In genomic region chr15:98849165-98849564, GRCm38 (mm10) we compare ENCODE assay signal across 30 mouse cellular contexts. TPM values are rescaled to one million over a fixed set of nuclear protein-coding genes. Genes with fewer than 3 reads are reported as not detected.
DNase-seq lines count a peak whose midpoint lies in the region; ATAC-seq and TF ChIP-seq lines count a peak whose summit lies in the region.
"Had no signal": no experiment of that assay in that cellular context is flagged by ENCODE, and none has a peak within 500 bp of the region (broad histone marks: within the 10 kb centered on the region; RNA-seq: fewer than 3 reads in every experiment).

No protein-coding gene starts in this region.

- H3K4me1 ChIP-seq in testis, adult 2 months (ENCODE audit: control insufficient read depth, insufficient read depth, low read length), result no peaks in the 10 kb centered on the region
- no peaks in the 10 kb centered on the region for H3K4me1 ChIP-seq in limb, embryonic 12.5 days (replicated peaks)
- H3K4me1 ChIP-seq: embryonic facial prominence, embryonic 10.5 days; embryonic facial prominence, embryonic 13.5 days; forebrain, embryonic 12.5 days; forebrain, embryonic 15.5 days; heart, embryonic 15.5 days; hindbrain, embryonic 12.5 days had no signal

- no peak for TF ChIP-seq POLR2A in testis, adult 2 months (IDR thresholded peaks at IDR 0.05; ENCODE audit: control insufficient read depth, low read depth, low read length)

- peak; percentile 91 for DNase-seq in heart, adult 11 months
- DNase-seq in heart, postnatal 4 days, result no peak
- no peak for DNase-seq in testis, postnatal 14 days (ENCODE audit: low spot score)
- no peak for DNase-seq in embryo, embryonic 10.5 days (ENCODE audit: low spot score)
- DNase-seq: adrenal gland, adult 8-10 months; adrenal gland, postnatal 25 days; cerebellum, adult 8-10 months; cerebellum, postnatal 25 days; embryo, embryonic 11 days; gastrocnemius, postnatal 25 days; heart, postnatal 10 days; kidney, adult 18-20 months had no signal

- H3K36me3 ChIP-seq in testis, adult 2 months (ENCODE audit: control insufficient read depth, insufficient read depth, low read length), result peaks cover 4% of the 10 kb centered on the region
- H3K36me3 ChIP-seq in limb, embryonic 12.5 days, result peaks cover 100% of the 10 kb centered on the region

- no peak for TF ChIP-seq CTCF in testis, adult 2 months (IDR thresholded peaks at IDR 0.05; ENCODE audit: control insufficient read depth, insufficient read depth, insufficient replicate concordance, low read depth, low read length)

- no peak overlapping the region for H3K27ac ChIP-seq in testis, adult 2 months (ENCODE audit: control insufficient read depth, insufficient read depth, low read depth, low read length)
- H3K27ac ChIP-seq in limb, embryonic 12.5 days, result no peak overlapping the region
- H3K27ac ChIP-seq: embryonic facial prominence, embryonic 10.5 days; embryonic facial prominence, embryonic 13.5 days; forebrain, embryonic 12.5 days; forebrain, embryonic 15.5 days; heart, embryonic 15.5 days; hindbrain, embryonic 12.5 days had no signal

- ATAC-seq in limb, embryonic 12.5 days (ENCODE audit: insufficient number of reproducible peaks, insufficient read depth, low FRiP score, low TSS enrichment, low read depth), result no peak
- ATAC-seq: activated CD4-positive, CD25-positive, alpha-beta regulatory T cell, adult 4 months; CD4-positive, CD25-positive, alpha-beta regulatory T cell, adult 4 months; forebrain, embryonic 15.5 days; hindbrain, embryonic 16.5 days; inflammation-experienced regulatory T-cells, adult 6 months; intestine, embryonic 16.5 days had no signal

- peak overlapping the region; percentile 37; the same call in 1 of the 2 replicates for H3K4me3 ChIP-seq in testis, adult 2 months (ENCODE audit: control insufficient read depth, low read depth, low read length)
- H3K4me3 ChIP-seq in limb, embryonic 12.5 days (replicated peaks), result 0 out of 2 replicates have a peak overlapping the region, but pooled peaks have one; percentile 6
- H3K4me3 ChIP-seq: embryonic facial prominence, embryonic 10.5 days; embryonic facial prominence, embryonic 13.5 days; erythroblast, embryonic 14.5 days; forebrain, embryonic 12.5 days; forebrain, embryonic 15.5 days; heart, embryonic 15.5 days; hindbrain, embryonic 12.5 days had no signal

- H3K27me3 ChIP-seq in testis, adult 2 months (ENCODE audit: control insufficient read depth, insufficient read depth, low read length), result no peaks in the 10 kb centered on the region
- no peaks in the 10 kb centered on the region for H3K27me3 ChIP-seq in limb, embryonic 12.5 days
- H3K27me3 ChIP-seq: embryonic facial prominence, embryonic 13.5 days; forebrain, embryonic 12.5 days; forebrain, embryonic 15.5 days; heart, embryonic 15.5 days; hindbrain, embryonic 12.5 days had no signal

- no peak overlapping the region for H3K4me2 ChIP-seq in limb, embryonic 12.5 days
- H3K4me2 ChIP-seq: embryonic facial prominence, embryonic 13.5 days; forebrain, embryonic 12.5 days; forebrain, embryonic 15.5 days; heart, embryonic 11.5 days; heart, embryonic 15.5 days; hindbrain, embryonic 12.5 days had no signal

- no peak overlapping the region for H3K9ac ChIP-seq in limb, embryonic 12.5 days (replicated peaks)
- H3K9ac ChIP-seq: embryonic facial prominence, embryonic 13.5 days; forebrain, embryonic 12.5 days; forebrain, embryonic 15.5 days; heart, embryonic 15.5 days; hindbrain, embryonic 12.5 days had no signal

- 96% methylated on average over 11 of the region's 11 CpGs for WGBS in limb, embryonic 12.5 days

- no peaks in the 10 kb centered on the region for H3K9me3 ChIP-seq in limb, embryonic 12.5 days
- H3K9me3 ChIP-seq: embryonic facial prominence, embryonic 10.5 days; embryonic facial prominence, embryonic 13.5 days; forebrain, embryonic 12.5 days; forebrain, embryonic 15.5 days; heart, embryonic 15.5 days; hindbrain, embryonic 12.5 days had no signal

RNA-seq across cellular contexts. Expression of gene Prkag1, which starts 17.8 kb away (rescaled TPM):
- 10 to 100 TPM; 88.9 to 89.3 TPM for total RNA-seq in heart, postnatal 4 days (2021)
- polyA plus RNA-seq in testis, adult 2 months (2012; rRNA removed), result 18.4 and 19.5 TPM in 2 replicates
- 81.4 and 88.4 TPM in 2 replicates for polyA plus RNA-seq in limb, embryonic 12.5 days (2016; fragmentation: Nextera tagmentation; extraction: Ambion mirVana)

RNA-seq across cellular contexts. Expression of gene Kmt2d, which starts 21.8 kb away (rescaled TPM):
- 10 to 100 TPM; 65.6 to 67.2 TPM for total RNA-seq in heart, postnatal 4 days (2021)
- polyA plus RNA-seq in testis, adult 2 months (2012; rRNA removed), result 17.0 and 17.4 TPM in 2 replicates
- 13.0 and 14.4 TPM in 2 replicates for polyA plus RNA-seq in limb, embryonic 12.5 days (2016; fragmentation: Nextera tagmentation; extraction: Ambion mirVana)

RNA-seq across cellular contexts. Expression of gene Ddn, which starts 39.9 kb away (rescaled TPM):
- total RNA-seq in heart, postnatal 4 days (2021), result 1 to 10 TPM in 1 of 2 experiments, under 1 TPM in 1; 0.93 to 1.2 TPM
- 0.02 TPM in 1 of 2 replicates, not detected in the other for polyA plus RNA-seq in testis, adult 2 months (2012; rRNA removed)
- 0.23 TPM in 1 of 2 replicates, not detected in the other for polyA plus RNA-seq in limb, embryonic 12.5 days (2016; fragmentation: Nextera tagmentation; extraction: Ambion mirVana)
- total RNA-seq: granulocyte monocyte progenitor cell, adult 5-6 weeks had no signal
- polyA plus RNA-seq: activated CD4-positive, CD25-positive, alpha-beta regulatory T cell, adult 4 months; CD4-positive, CD25-positive, alpha-beta regulatory T cell, adult 4 months; embryonic facial prominence, embryonic 10.5 days; embryonic facial prominence, embryonic 13.5 days; forebrain, embryonic 12.5 days; inflammation-experienced regulatory T-cells, adult 6 months; intestine, embryonic 16.5 days had no signal

RNA-seq across cellular contexts. Expression of gene Rhebl1, which starts 45.2 kb away (rescaled TPM):
- total RNA-seq in heart, postnatal 4 days (2021), result 1 to 10 TPM; 2.0 TPM
- 4.6 and 4.8 TPM in 2 replicates for polyA plus RNA-seq in testis, adult 2 months (2012; rRNA removed)
- polyA plus RNA-seq in limb, embryonic 12.5 days (2016; fragmentation: Nextera tagmentation; extraction: Ambion mirVana), result 23.9 and 25.8 TPM in 2 replicates

RNA-seq across cellular contexts. Expression of gene Dhh, which starts 49.2 kb away (rescaled TPM):
- total RNA-seq in heart, postnatal 4 days (2021), result 1 to 10 TPM; 2.7 to 3.5 TPM
- 9.4 and 10.8 TPM in 2 replicates for polyA plus RNA-seq in testis, adult 2 months (2012; rRNA removed)
- 0.52 and 0.74 TPM in 2 replicates for polyA plus RNA-seq in limb, embryonic 12.5 days (2016; fragmentation: Nextera tagmentation; extraction: Ambion mirVana)
- total RNA-seq: common myeloid progenitor, adult 5-6 weeks; granulocyte monocyte progenitor cell, adult 5-6 weeks; hematopoietic stem cell, adult 5-6 weeks had no signal
- polyA plus RNA-seq: CD4-positive, CD25-positive, alpha-beta regulatory T cell, adult 4 months; erythroblast, embryonic 14.5 days had no signal
